Mouse (Mus musculus): ENCODE measurements around the gene Gm13124. TPM values are rescaled to one million over a fixed set of nuclear protein-coding genes. Genes with fewer than 3 reads are reported as not detected.
"Not testable (repeated sequence)": the region's sequence is repeated elsewhere in the genome, so short reads cannot be mapped to it uniquely, and the experiment has no call there.

Gene Gm13124
- polyA plus RNA-seq (2014; fragmentation: Nextera tagmentation; extraction: Ambion mirVana), result not detected in 2 replicates

DNA sequence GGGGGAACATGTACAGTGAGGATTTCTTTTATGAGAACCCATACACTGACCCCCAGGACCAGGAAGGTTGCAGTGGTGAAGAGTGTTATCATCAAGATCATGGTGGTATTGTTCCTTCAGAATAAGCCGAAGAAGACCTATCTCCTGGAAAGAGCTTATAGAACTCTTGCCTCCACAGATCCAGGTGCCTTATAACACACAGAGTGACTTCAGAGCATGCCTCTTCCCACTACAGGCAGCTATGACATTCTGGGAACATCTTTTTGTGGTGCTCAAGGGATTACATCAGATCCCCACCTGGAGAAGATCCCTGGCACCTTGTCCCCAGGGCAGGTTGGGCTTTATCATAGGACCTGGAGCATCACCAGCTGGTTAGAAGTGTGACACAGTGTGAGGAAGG, at the start of gene Gm13124:
Gene Gm13124 (minus strand): TSS at position 101 of the 400 bp plus-strand sequence.
- H3K9me3 ChIP-seq (ENCODE audit: control insufficient read depth, low read length), result no peaks in the 10 kb centered on the region
- H3K4me2 ChIP-seq (ENCODE audit: low read length), result no peak within 1 kb of the TSS
- DNase-seq (ENCODE audit: low spot score) (no peak), ATAC-seq (replicated peaks; ENCODE audit: low FRiP score, low TSS enrichment, low read depth) (no peak)
- H3K9ac ChIP-seq (ENCODE audit: low read length), result no peak within 1 kb of the TSS
- H3K27ac ChIP-seq (ENCODE audit: low read depth), result no peak within 1 kb of the TSS
- no peaks in the 10 kb centered on the region for H3K27me3 ChIP-seq (replicated peaks; ENCODE audit: control insufficient read depth, insufficient read depth, low read length)
- H3K4me3 ChIP-seq (ENCODE audit: low read depth, low read length), result no peak within 1 kb of the TSS
- WGBS, result 90% methylated on average over 1 of the region's 1 CpGs
- H3K36me3 ChIP-seq (ENCODE audit: control insufficient read depth, insufficient read depth, low read length), result no peaks in the 10 kb centered on the region
- no peaks in the 10 kb centered on the region for H3K4me1 ChIP-seq (replicated peaks; ENCODE audit: control insufficient read depth, insufficient read depth, low read length)

GRCm38 (mm10) chr4:144614586-144614985, 49.7 kb upstream of the Gm13124 start:
- no peaks in the 10 kb centered on the region for H3K4me1 ChIP-seq (replicated peaks; ENCODE audit: control insufficient read depth, insufficient read depth, low read length)
- WGBS, result 77% methylated on average over 1 of the region's 1 CpGs

DNA sequence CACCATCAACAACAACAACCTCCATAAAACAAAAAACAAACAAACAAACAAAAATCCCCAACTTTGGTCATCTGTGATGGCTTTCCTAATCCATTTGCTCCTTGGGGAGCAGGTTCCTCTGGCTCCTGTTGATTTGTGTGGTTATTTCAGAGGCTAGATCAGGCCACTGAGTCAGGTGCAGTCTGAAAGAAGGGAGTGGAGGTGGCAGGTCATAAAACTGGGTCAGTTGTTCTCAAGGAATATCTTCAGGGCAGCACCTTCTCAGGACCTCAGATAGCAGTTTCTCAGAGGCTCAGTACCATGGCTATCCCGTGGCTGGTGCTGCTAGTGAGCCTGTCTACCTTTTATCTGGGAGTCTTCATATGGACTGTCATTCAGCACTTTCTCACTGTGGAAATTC, 48.5 kb upstream of the Gm13124 start, which contains the start of gene Aadacl4:
Gene Aadacl4 (plus strand): TSS at position 301 of the 400 bp plus-strand sequence.
- no peak within 1 kb of the TSS for H3K4me2 ChIP-seq (ENCODE audit: low read length)
- H3K27ac ChIP-seq (ENCODE audit: low read depth), result no peak within 1 kb of the TSS
- H3K9ac ChIP-seq (ENCODE audit: low read length), result no peak within 1 kb of the TSS
- H3K9me3 ChIP-seq (ENCODE audit: control insufficient read depth, low read length), result no peaks in the 10 kb centered on the region
- H3K27me3 ChIP-seq (replicated peaks; ENCODE audit: control insufficient read depth, insufficient read depth, low read length), result no peaks in the 10 kb centered on the region
- no peak for ATAC-seq (replicated peaks; ENCODE audit: low FRiP score, low TSS enrichment, low read depth)
- H3K36me3 ChIP-seq (ENCODE audit: control insufficient read depth, insufficient read depth, low read length), result no peaks in the 10 kb centered on the region
- no peaks in the 10 kb centered on the region for H3K4me1 ChIP-seq (replicated peaks; ENCODE audit: control insufficient read depth, insufficient read depth, low read length)
- WGBS, result 58% methylated on average over 1 of the region's 1 CpGs
- no peak for DNase-seq (ENCODE audit: low spot score)
- no peak within 1 kb of the TSS for H3K4me3 ChIP-seq (ENCODE audit: low read depth, low read length)

More at GRCm38 (mm10) chr4:144614586-144614985, 49.7 kb upstream of the Gm13124 start:
- Histone ChIP-seq H3K9ac (ENCODE audit: low read length) (no peak overlapping the region), H3K4me3 (ENCODE audit: low read depth, low read length) (no peak overlapping the region), H3K9me3 (ENCODE audit: control insufficient read depth, low read length) (no peaks in the 10 kb centered on the region), H3K36me3 (ENCODE audit: control insufficient read depth, insufficient read depth, low read length) (no peaks in the 10 kb centered on the region), H3K27me3 (replicated peaks; ENCODE audit: control insufficient read depth, insufficient read depth, low read length) (no peaks in the 10 kb centered on the region), H3K27ac (ENCODE audit: low read depth) (no peak overlapping the region), H3K4me2 (ENCODE audit: low read length) (no peak overlapping the region)
- ATAC-seq (replicated peaks; ENCODE audit: low FRiP score, low TSS enrichment, low read depth), result no peak
- DNase-seq (ENCODE audit: low spot score), result no peak

- Histone ChIP-seq H3K9me3 (ENCODE audit: control insufficient read depth, low read length) (no peaks in the 10 kb centered on the region), H3K4me2 (ENCODE audit: low read length) (no peak overlapping the region), H3K4me1 (replicated peaks; ENCODE audit: control insufficient read depth, insufficient read depth, low read length) (no peaks in the 10 kb centered on the region), H3K27me3 (replicated peaks; ENCODE audit: control insufficient read depth, insufficient read depth, low read length) (no peaks in the 10 kb centered on the region), H3K4me3 (ENCODE audit: low read depth, low read length) (no peak overlapping the region), H3K27ac (ENCODE audit: low read depth) (no peak overlapping the region), H3K9ac (ENCODE audit: low read length) (no peak overlapping the region), H3K36me3 (ENCODE audit: control insufficient read depth, insufficient read depth, low read length) (no peaks in the 10 kb centered on the region)
- no peak for ATAC-seq (replicated peaks; ENCODE audit: low FRiP score, low TSS enrichment, low read depth)
- no peak for DNase-seq (ENCODE audit: low spot score)
Measured at GRCm38 (mm10) chr4:144592790-144593189, 27.9 kb upstream of the Gm13124 start.

DNA sequence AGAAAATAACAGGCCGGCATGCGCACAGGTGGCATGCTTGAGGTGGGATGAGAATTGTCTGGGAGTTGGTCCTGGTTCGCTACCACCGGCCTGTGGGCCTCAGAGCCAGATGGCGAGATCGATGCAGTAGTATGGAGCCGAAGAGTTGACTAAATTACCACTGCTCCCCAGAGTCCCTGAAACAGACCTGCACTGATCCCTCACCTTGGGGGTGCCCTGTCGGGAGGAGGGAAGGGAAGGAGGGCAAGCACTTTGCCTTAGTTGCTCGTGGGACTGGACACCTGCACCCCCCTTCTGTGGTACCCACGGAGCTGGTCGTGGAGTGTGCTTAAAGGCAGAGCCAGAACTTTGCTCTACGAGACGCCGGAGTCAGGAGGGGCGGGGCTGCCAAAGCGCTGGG, 21.3 kb upstream of the Gm13124 start:
- DNase-seq (ENCODE audit: low spot score), result not testable (repeated sequence)

GRCm38 (mm10) chr4:144567752-144568151, 2.8 kb upstream of the Gm13124 start:
- DNase-seq (ENCODE audit: low spot score), result no peak
- no peak overlapping the region for H3K9ac ChIP-seq (ENCODE audit: low read length)
- no peak for ATAC-seq (replicated peaks; ENCODE audit: low FRiP score, low TSS enrichment, low read depth)
- no peaks in the 10 kb centered on the region for H3K9me3 ChIP-seq (ENCODE audit: control insufficient read depth, low read length)
- H3K36me3 ChIP-seq (ENCODE audit: control insufficient read depth, insufficient read depth, low read length), result no peaks in the 10 kb centered on the region
- H3K27me3 ChIP-seq (replicated peaks; ENCODE audit: control insufficient read depth, insufficient read depth, low read length), result no peaks in the 10 kb centered on the region
- no peak overlapping the region for H3K4me2 ChIP-seq (ENCODE audit: low read length)
- H3K27ac ChIP-seq (ENCODE audit: low read depth), result no peak overlapping the region
- H3K4me1 ChIP-seq (replicated peaks; ENCODE audit: control insufficient read depth, insufficient read depth, low read length), result no peaks in the 10 kb centered on the region
- no peak overlapping the region for H3K4me3 ChIP-seq (ENCODE audit: low read depth, low read length)

More for the DNA sequence above, 21.3 kb upstream of the Gm13124 start:
- not testable (repeated sequence) for H3K4me3 ChIP-seq (ENCODE audit: low read depth, low read length); H3K27me3 ChIP-seq (replicated peaks; ENCODE audit: control insufficient read depth, insufficient read depth, low read length); H3K4me1 ChIP-seq (replicated peaks; ENCODE audit: control insufficient read depth, insufficient read depth, low read length); H3K9ac ChIP-seq (ENCODE audit: low read length); H3K27ac ChIP-seq (ENCODE audit: low read depth); H3K9me3 ChIP-seq (ENCODE audit: control insufficient read depth, low read length); H3K4me2 ChIP-seq (ENCODE audit: low read length); H3K36me3 ChIP-seq (ENCODE audit: control insufficient read depth, insufficient read depth, low read length)
- 0 out of 2 replicates have a peak, but pooled peaks have one; percentile 40 for ATAC-seq (replicated peaks; ENCODE audit: low FRiP score, low TSS enrichment, low read depth)
- WGBS, result 80% methylated on average over 12 of the region's 16 CpGs

DNA sequence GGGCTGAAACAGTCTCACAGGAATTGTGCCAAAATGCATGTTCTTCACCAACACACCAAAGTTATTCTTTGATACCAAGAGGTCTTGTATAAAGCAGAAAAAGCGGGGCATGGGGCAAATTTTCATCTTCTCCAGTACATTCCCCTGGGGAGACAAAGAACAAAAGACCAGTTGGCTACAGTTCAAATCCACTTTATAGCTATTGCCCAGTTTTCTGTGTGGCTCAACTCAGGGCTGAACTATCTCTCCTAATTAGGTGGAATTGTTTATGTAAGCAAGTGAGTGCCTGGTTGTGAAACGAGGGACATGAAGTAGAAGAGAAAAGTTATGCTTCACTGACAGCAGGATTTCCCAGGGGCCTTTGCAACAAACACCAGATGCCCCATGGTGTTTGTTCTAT, 3.7 kb downstream of the Gm13124 start:
- Histone ChIP-seq H3K27me3 (replicated peaks; ENCODE audit: control insufficient read depth, insufficient read depth, low read length) (no peaks in the 10 kb centered on the region), H3K4me2 (ENCODE audit: low read length) (no peak overlapping the region), H3K9me3 (ENCODE audit: control insufficient read depth, low read length) (no peaks in the 10 kb centered on the region), H3K27ac (ENCODE audit: low read depth) (no peak overlapping the region), H3K36me3 (ENCODE audit: control insufficient read depth, insufficient read depth, low read length) (no peaks in the 10 kb centered on the region), H3K4me1 (replicated peaks; ENCODE audit: control insufficient read depth, insufficient read depth, low read length) (no peaks in the 10 kb centered on the region), H3K9ac (ENCODE audit: low read length) (no peak overlapping the region), H3K4me3 (ENCODE audit: low read depth, low read length) (no peak overlapping the region)
- ATAC-seq (replicated peaks; ENCODE audit: low FRiP score, low TSS enrichment, low read depth) (no peak), DNase-seq (ENCODE audit: low spot score) (no peak)
- 47% methylated on average over 2 of the region's 2 CpGs for WGBS

DNA sequence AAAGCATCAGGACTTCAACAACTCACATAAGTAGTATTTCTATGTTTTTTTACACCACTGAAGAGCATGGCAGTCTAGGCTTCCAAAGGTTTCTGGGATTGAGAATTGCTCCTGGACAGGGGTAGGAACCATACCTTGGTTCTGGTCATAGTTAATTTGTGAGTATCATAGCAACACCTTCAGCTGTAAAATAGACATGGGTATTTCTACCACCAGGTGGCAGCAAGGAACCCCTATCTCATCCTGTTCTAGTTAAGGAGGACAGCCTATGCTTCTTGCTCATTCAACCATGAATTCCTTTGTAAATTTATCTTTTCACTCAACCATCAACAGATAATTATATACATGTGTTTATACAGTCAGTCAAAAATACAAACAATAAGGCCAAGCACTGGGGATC, 5.1 kb downstream of the Gm13124 start:
- ATAC-seq (replicated peaks; ENCODE audit: low FRiP score, low TSS enrichment, low read depth), result no peak

DNA sequence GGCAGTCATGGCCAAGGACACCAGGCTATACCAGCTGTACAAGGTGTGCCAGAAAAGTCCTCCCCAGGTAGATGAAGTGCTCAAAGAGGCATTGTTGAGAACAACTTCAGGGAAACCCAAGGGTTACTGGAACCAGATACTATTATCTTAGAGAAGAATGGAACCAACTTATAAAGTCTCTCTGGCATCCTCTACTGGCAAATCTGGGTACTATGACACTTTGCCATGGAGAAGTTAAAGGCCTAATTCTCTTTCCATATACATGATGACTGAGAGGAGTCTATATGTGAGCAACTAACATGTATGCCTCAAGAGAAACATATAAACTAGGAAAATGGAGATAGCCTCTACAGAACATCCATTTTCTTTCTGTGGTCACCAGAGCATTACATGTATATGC, 13.8 kb downstream of the Gm13124 start:
- no peak for ATAC-seq (replicated peaks; ENCODE audit: low FRiP score, low TSS enrichment, low read depth)
- no peaks in the 10 kb centered on the region for H3K36me3 ChIP-seq (ENCODE audit: control insufficient read depth, insufficient read depth, low read length)
- no peaks in the 10 kb centered on the region for H3K27me3 ChIP-seq (replicated peaks; ENCODE audit: control insufficient read depth, insufficient read depth, low read length)
- H3K4me3 ChIP-seq (ENCODE audit: low read depth, low read length), result no peak overlapping the region
- no peak for DNase-seq (ENCODE audit: low spot score)
- no peaks in the 10 kb centered on the region for H3K4me1 ChIP-seq (replicated peaks; ENCODE audit: control insufficient read depth, insufficient read depth, low read length)
- no peak overlapping the region for H3K27ac ChIP-seq (ENCODE audit: low read depth)
- no peaks in the 10 kb centered on the region for H3K9me3 ChIP-seq (ENCODE audit: control insufficient read depth, low read length)
- no peak overlapping the region for H3K4me2 ChIP-seq (ENCODE audit: low read length)
- no peak overlapping the region for H3K9ac ChIP-seq (ENCODE audit: low read length)

More for the DNA sequence above, 5.1 kb downstream of the Gm13124 start:
- H3K4me1 ChIP-seq (replicated peaks; ENCODE audit: control insufficient read depth, insufficient read depth, low read length), result no peaks in the 10 kb centered on the region
- no peak overlapping the region for H3K4me2 ChIP-seq (ENCODE audit: low read length)
- no peaks in the 10 kb centered on the region for H3K9me3 ChIP-seq (ENCODE audit: control insufficient read depth, low read length)
- H3K27me3 ChIP-seq (replicated peaks; ENCODE audit: control insufficient read depth, insufficient read depth, low read length), result no peaks in the 10 kb centered on the region
- no peak for DNase-seq (ENCODE audit: low spot score)
- no peak overlapping the region for H3K27ac ChIP-seq (ENCODE audit: low read depth)
- H3K9ac ChIP-seq (ENCODE audit: low read length), result no peak overlapping the region
- no peak overlapping the region for H3K4me3 ChIP-seq (ENCODE audit: low read depth, low read length)
- no peaks in the 10 kb centered on the region for H3K36me3 ChIP-seq (ENCODE audit: control insufficient read depth, insufficient read depth, low read length)
